Mouse (Mus musculus): ENCODE results near the gene Abraxas1.

Abraxas1 gene

DNA sequence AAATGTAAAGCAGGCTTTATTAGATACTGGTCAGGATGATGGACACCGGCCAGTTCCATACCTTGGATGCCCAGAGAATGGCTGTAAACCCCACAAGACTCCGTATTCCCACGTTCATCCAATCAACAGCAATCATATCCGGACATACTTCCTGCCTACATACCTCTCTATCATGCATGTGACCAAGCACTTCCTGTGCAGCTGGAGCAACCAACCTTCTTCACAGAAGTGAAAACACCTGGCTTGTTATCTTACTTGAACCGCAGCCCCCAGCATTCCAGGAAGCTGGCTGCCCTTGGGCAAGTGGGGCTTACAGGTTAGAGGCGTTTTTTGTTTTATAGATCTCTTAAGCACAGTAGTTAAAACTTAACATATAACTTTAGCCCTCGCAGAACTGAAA is 2.1 kb upstream of the Abraxas1 start:
- no peak for DNase-seq (ENCODE audit: low spot score)

DNA sequence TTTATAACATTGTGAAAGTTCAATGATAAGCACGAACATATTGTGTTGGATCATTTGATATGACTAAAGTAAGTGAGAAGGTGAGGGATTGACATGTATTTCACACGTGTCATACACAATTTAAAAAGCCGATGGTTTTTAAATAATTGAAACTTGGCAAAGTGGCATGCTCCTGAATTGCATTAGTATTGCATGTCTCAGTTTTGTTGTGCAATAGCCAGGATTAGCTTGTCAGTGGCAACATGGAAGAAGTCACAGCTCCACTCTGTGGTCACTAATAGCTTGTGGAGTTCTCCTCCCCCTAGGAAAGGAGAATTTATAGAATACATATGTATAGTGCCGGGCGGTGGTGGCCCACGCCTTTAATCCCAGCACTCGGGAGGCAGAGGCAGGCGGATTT is 610 bp upstream of the Abraxas1 start:
- DNase-seq (ENCODE audit: low spot score), result peak; percentile 77

DNA sequence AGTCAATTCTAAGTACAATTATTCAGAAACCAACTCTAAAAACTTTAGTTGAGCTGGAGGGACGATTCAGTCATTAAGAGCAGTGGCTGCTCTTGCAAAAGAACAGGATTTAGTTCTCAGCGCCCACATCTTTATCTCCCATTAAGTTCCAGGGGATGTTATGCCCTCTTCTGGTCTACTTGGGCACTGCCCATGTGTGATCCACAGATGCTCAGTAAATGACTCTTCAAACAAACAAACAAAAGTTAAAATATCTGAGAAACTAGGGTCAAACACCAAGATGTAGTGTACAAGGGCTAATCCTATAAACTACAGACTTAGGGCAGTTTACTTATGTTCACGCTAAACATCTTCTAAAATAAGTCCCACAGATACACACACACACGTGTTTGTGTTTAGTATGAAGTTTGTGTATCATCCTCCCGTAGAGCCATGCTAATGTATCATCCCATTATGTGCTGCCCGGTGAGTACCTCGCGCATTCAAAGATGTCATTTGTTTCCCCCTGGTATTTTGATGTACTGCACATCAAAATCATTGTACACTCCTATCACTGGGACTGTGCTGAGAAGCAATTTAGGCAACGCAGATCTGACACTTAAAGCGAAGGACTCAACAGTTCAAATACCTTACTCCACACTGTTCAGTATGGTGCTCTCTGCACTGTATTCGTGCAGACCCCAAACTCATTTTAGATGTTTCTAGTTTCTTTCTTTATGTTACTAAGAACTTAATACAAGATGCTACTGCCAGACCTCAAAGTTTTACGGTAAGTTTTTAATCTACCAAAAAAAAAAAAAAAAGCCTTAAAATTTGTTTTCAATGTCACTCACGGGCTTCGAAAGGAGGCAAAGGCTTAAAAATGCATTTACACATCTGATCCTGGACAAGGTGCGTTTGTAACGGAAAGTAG is 941 bp downstream of the Abraxas1 start:
- peak; percentile 48 for DNase-seq (ENCODE audit: low spot score)

DNA sequence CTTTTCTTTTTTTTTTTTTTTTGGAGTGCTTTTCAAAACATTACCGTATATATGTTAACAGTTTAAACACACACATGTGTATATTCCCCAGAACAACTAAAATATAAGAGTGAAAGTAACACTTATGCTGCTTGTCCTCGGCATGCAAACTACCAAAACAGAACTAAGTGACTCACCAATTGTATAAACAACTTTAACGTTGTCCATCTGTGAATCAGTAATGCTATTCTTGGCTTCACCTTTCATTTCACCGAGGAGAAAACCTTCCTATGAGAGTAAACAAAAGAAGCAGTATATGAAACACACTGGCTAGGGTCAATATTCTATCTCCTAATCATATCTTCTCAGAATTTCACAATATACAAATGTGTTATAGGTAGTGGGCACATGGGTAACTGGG is 2.4 kb downstream of the Abraxas1 start:
- DNase-seq (ENCODE audit: low spot score), result no peak

DNA sequence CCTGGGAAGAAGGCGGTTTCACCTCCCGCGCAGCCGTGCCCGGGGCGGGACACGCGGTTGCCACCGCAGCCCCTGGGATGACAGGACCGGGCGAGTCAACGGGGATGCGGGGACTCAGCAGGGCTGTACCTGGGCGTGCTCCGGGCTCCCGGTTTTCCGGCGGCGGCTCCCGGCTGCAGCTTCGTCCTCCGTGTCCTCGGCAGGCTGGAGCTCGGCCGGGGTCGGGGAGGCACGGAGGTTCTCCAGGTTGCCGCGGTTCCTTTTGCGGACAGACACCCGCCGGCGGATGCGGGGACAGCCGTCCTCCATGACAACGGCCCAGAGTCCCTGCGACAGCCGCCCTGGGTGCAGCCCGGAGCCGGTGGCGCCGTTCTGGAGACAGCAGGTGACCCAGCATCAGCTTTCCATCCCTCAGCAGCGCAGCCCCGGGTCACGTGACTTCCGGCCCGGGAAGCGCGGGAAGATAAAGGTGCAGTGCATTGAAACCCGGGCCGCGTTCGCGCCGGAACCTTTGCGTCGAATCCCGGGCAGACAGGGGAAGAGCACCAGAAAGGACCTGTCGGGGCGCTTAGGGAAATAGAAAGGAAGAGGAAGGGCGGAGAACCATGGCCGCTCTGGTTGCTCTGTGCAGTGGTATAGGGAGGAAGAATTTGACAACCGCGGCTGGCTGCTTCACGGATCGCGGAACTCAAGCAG is 22.5 kb downstream of the Abraxas1 start, which contains the start of the genes Helq and Mrps18c:
Helq (minus strand) TSS at position 434 of the 696 bp plus-strand sequence.
Mrps18c (plus strand) TSS at position 463 of the 696 bp plus-strand sequence.
- DNase-seq (ENCODE audit: low spot score), result peak; percentile 92

DNA sequence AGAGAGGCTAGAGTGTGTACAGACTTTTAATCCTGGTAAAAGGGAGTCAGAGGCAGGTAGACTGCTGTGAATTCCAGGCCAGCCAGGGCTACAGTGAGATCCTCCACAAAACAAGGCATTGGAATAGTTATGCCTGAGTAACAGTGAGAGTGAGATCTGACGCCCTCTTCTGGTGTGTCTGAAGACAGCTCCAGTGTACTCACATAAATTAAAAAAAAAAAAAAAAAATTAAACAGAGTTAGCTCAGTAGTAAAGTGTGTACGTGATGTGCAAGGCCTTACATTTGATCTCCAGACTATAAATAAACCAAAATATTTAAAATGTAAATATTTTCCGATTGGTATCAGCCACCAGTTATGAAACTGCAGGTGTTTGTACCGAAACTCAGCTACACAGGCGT is 26.7 kb downstream of the Abraxas1 start:
- no peak for DNase-seq (ENCODE audit: low spot score)

DNA sequence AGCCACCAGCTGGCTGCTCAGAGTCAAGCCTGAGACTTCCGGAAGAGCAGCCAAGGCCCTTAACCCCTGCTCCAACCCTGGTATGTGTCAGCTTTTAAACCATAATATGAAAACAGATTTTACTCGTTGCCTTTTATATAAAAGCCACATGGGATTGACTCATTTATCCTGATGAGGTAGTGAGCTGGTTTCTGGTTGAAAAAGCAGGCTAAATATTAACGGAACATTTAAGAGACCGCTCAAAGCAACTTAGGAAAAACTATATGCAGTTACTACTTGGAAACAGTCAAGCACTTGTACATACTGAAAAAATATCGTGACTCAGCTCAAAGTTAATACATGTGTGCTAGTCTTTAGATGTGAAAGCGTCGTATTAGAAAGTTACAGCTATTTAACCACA is 28.5 kb downstream of the Abraxas1 start:
- no peak for DNase-seq (ENCODE audit: low spot score)

DNA sequence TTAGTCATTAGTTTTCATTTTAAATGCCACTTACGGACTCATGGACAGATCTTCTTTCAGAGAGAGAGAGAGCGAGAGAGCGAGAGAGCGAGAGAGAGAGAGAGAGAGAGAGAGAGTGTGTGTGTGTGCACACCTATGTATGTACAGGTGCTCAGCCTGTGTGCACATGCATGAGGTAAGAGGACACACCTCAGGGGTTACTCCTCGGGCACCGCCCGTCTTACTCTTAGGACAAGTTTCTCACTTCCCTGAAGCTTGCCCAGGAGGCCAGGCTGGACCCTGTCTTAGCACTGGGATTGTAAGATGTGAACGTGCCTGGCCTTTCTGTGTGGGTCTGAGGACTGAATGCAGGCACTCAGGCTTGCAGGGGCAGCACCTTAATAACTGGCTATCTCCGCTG is 33.2 kb downstream of the Abraxas1 start:
- DNase-seq (ENCODE audit: low spot score), result no peak

DNA sequence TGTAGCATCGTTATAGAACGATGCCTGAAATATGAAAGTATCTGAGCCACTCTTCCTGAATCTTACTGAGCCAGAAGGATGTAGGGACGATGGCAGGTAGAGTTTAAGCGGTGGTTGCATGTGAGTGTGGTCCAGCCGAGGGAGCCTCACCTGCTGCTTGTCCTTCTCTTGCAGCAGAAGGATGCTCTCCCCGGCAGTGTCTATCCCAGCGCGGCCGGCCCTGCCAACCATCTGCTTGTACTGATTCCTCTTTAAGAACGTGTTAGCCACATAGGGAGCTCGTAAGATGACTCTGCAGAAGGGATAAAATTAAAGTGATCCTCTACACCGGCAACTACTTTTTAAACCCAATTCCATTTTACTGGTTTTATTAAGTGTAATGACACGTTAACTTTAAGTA is 41.8 kb downstream of the Abraxas1 start:
- no peak for DNase-seq (ENCODE audit: low spot score)

DNA sequence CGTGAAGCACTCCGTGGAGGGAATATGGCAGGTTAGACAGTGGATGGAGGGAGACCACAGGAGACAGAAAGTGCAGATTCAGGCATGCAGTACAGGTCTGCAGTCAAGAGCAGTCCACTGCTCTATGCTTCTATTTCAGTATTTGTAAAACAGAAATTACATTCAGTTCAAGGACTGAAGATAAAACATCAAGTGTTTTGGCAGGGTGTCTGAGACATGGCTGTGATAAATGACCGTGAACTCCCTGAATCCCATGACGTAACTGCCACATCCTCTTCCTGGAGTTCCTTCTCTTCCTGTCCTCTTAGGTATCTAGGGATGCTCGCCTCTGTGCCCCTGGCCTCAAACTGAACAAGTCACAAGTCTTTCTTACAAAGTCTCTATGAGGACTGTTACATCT is 43.9 kb downstream of the Abraxas1 start:
- DNase-seq (ENCODE audit: low spot score), result no peak

DNA sequence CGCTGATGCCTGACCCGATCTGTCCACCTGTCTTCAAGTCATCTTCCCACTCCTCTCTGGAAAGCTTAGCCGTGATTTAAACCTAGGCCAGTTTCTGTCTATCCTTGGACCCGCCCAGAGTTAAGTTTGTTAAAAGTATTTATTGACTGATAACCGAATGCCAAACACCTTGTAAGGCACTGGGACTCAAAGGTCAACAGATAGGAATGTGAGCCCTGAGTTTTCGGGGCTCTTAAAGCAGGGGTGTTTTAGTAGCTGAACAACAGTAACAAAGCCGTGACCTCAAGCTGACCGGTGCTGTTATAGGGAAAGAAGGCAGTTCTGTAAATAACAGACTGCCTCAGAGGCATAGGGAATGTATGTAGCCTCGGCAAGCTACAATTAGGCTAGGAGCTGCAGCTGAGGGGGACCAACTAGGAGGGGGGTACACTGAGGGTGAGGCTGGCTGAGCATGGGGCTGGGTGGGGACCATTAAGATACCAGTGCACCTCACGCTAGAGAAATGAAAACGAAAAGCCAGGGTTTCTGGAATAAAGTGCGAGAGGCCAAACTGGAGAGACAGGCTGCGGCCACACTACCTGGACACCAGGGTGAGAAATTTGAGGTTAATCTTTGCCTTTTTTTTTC is 44.9 kb downstream of the Abraxas1 start:
- no peak for DNase-seq (ENCODE audit: low spot score)

DNA sequence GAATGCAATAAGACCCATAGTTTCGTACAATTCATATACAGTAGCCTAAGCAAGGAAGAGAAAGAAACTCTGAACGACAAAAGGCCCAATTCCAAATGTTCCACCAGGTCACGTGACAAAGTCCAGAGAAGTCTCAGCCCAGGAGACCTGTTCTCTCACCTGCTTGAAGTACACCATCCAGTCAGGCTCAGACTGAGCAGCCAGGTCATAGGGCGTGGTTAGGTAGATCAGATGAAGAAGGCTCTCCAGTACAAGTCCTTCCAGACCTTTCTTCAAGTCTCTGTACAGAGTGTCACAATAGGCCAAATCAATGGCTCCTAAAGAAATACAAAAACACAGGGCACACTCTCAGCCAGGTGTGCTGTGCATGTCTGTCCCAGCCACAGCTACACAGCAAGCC is 49.2 kb downstream of the Abraxas1 start:
- DNase-seq (ENCODE audit: low spot score), result no peak

DNA sequence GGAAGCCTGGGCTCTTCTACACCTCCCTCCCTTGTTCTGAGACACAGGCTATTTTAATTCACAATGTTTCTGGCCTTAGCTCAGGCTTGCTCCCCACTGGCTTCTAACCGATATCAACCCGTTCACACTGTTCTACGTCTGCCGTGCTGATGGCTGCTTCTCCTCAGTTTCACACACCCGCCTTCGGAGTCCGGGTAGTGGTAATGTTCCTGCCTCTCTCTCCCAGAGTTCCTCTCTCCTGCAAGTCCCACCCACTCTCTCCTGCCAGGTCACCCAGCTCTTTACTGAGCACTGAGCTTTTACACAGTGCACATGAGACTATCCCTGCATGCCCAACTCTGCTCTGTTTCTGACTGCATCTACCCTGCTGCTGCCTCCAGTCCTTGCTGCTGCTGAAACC is 54.7 kb downstream of the Abraxas1 start:
- DNase-seq (ENCODE audit: low spot score), result no peak

DNA sequence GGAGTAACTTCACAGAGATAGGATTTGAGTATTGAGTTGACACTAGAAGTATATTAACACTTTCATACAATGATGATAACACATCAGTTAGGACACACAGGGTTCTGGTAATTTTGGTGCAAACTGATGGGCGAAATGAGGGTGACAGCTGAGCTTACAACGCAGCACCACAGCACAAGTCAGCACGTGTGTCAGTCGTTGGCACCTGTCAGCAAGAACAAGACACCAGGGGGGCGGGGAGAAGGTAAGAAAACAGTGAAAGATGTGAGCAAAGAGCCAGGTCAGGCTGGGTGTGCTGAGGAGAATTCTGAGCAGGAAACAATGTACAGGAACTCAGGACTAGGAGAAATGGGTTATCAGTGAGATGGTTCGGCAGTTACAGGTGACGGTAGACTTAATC is 59.0 kb downstream of the Abraxas1 start:
- DNase-seq (ENCODE audit: low spot score), result no peak

DNA sequence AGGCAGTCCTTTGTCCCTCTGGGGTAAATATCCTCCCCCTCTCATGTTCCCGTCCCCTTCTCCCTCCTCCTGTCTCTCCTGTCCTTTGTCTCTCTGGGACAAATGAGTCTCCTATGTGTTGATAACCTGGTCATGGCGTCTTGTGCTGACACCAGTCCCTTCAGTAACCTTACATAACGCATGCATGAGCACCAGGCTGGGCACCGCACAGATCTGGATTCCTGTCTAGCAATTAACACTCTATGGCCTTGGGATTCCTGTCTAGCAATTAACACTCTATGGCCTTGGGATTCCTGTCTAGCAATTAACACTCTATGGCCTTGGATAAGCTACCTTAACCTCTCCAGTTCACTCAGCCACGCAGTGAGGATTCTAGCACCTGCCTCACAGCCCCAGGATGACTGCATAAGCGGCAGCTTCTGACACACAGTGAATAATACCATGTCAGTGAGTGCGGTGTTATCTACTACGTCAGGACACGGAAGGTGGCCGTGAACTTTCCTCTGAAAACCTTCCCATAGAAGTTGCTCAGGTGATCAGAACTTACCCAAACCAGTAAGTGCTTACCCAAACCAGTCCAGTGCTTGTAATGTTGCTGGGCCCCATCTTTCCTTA is 60.6 kb downstream of the Abraxas1 start:
- no peak for DNase-seq (ENCODE audit: low spot score)

DNA sequence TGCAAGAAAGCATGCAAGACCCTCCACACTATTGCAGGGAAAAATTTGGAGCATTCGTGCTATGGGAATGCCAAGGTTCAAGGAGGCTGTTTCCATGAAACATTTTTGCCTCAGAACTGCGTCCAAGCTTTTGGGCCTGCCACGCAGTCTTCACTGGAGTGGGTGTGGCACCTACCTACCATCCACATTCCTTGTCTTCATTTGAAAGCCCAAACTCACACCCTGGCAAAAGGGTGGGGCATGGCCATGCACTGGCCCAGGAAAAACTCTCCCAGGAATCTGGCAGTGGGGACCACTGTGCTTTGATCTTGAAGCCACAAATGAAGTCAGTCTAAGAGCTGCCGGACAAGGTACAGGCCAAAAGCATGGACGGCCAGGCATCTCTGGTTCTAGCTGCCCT is 62.6 kb downstream of the Abraxas1 start:
- DNase-seq (ENCODE audit: low spot score), result no peak

Data from adipocyte (in vitro differentiated cells).